Mouse (Mus musculus): ENCODE measurements around the gene Ormdl3. TPM values are rescaled to one million over a fixed set of nuclear protein-coding genes. Genes with fewer than 3 reads are reported as not detected.

The Ormdl3 gene
- total RNA-seq, 2 experiments from 2014 or later, result 44.6 to 49.4 TPM

Other genes with a start within 250 kb of the Ormdl3 start
- gene Ppp1r1b, start 239.0 kb downstream of the Ormdl3 start, total RNA-seq (2021), result 100 to 1,000 TPM; 101 to 133 TPM
- gene Stard3, start 229.0 kb downstream of the Ormdl3 start, total RNA-seq (2021), result 10 to 100 TPM; 24.9 to 27.2 TPM
- 10 to 100 TPM in 1 of 2 experiments, 1 to 10 TPM in 1; 8.8 to 13.1 TPM for gene Tcap, start 203.6 kb downstream of the Ormdl3 start, total RNA-seq (2021)
- 1 to 10 TPM in 1 of 2 experiments, under 1 TPM in 1; 0.78 to 1.0 TPM for gene Pnmt, start 200.9 kb downstream of the Ormdl3 start, total RNA-seq (2021)
- 10 to 100 TPM; 10.7 to 11.1 TPM for gene Pgap3, start 186.9 kb downstream of the Ormdl3 start, total RNA-seq (2021)
- 1 to 10 TPM; 2.0 to 3.2 TPM for gene Erbb2, start 174.9 kb downstream of the Ormdl3 start, total RNA-seq (2021)
- 100 to 1,000 TPM; 105 to 106 TPM for gene Mien1, start 148.4 kb downstream of the Ormdl3 start, total RNA-seq (2021)
- gene Grb7, start 141.0 kb downstream of the Ormdl3 start, total RNA-seq (2021), result 1 to 10 TPM; 1.6 to 4.4 TPM
- gene Ikzf3, start 41.3 kb downstream of the Ormdl3 start, total RNA-seq (2021), result under 1 TPM; 0.21 to 0.62 TPM
- not detected for gene Zpbp2, start 36.3 kb downstream of the Ormdl3 start, total RNA-seq (2021)
- gene Lrrc3c, start 10.9 kb upstream of the Ormdl3 start, total RNA-seq (2021), result not detected
- gene Gm12355, start 38.3 kb upstream of the Ormdl3 start, total RNA-seq (2021), result 10 to 100 TPM; 10.3 to 12.7 TPM
- gene Gsdma3, start 39.0 kb upstream of the Ormdl3 start, total RNA-seq (2021), result under 1 TPM; 0.31 to 0.38 TPM
- gene Gsdma2, start 59.4 kb upstream of the Ormdl3 start, total RNA-seq (2021), result not detected
- gene Gsdma, start 77.0 kb upstream of the Ormdl3 start, total RNA-seq (2021), result not detected
- 100 to 1,000 TPM; 128 to 134 TPM for gene Psmd3, start 95.2 kb upstream of the Ormdl3 start, total RNA-seq (2021)
- gene Csf3, start 113.9 kb upstream of the Ormdl3 start, total RNA-seq (2021), result not detected
- gene Med24, start 142.1 kb upstream of the Ormdl3 start, total RNA-seq (2021), result 100 to 1,000 TPM in 1 of 2 experiments, 10 to 100 TPM in 1; 96.3 to 114 TPM
- 1,000 to 10,000 TPM in 1 of 2 experiments, 100 to 1,000 TPM in 1; 962 to 1,004 TPM for gene Thra, start 153.3 kb upstream of the Ormdl3 start, total RNA-seq (2021)
- 10 to 100 TPM; 82.0 to 85.4 TPM for gene Nr1d1, start 188.0 kb upstream of the Ormdl3 start, total RNA-seq (2021)
- 100 to 1,000 TPM; 168 to 170 TPM for gene Msl1, start 208.1 kb upstream of the Ormdl3 start, total RNA-seq (2021)
- gene Casc3, start 217.5 kb upstream of the Ormdl3 start, total RNA-seq (2021), result 10 to 100 TPM; 53.1 to 54.6 TPM
- 100 to 1,000 TPM; 141 to 143 TPM for gene Rapgefl1, start 249.4 kb upstream of the Ormdl3 start, total RNA-seq (2021)